Mouse (Mus musculus) MN1 (cell line): ENCODE data around the gene Coq3.

Experiments
- DNase-seq: peaks from one replicate; pipeline ENCODE4 v3.0.0-alpha.2; 2016; ENCODE audit warnings: low spot score

Gene Coq3

GRCm38 (mm10) chr4:21879565-21880220, at the start of gene Coq3:
Gene Coq3, plus strand, starts transcription at chr4:21879673.
- DNase-seq: peak; percentile 85

- no peak for DNase-seq
Observed at GRCm38 (mm10) chr4:21832844-21833243, 46.6 kb upstream of the Coq3 start.

GRCm38 (mm10) chr4:21847481-21848286, 31.8 kb upstream of the Coq3 start, which contains the start of gene Pnisr:
Gene Pnisr, plus strand, starts transcription at chr4:21847583.
- peak; percentile 96 for DNase-seq

GRCm38 (mm10) chr4:21848287-21848630, 31.2 kb upstream of the Coq3 start:
- DNase-seq: peak; percentile 90

DNA sequence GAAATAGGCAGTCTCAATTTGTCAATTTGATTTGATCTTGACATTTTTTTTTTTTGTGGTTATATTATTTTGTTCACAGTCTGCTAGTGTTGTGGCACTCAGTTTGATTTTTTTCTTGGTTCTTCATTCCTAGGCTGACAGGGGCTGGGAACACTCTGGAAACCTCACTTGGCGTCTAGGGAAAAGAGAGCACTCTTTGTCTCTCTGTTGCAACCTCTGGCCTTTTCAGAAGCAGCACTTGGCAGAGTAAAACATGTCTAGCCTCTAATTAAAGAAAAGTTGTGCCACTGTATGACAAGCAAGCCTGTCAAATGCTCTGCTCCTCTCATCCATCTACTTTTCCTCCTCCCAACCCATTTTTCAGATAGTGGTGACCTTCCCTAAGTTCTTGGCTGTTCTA, 22.0 kb upstream of the Coq3 start:
- no peak for DNase-seq

DNA sequence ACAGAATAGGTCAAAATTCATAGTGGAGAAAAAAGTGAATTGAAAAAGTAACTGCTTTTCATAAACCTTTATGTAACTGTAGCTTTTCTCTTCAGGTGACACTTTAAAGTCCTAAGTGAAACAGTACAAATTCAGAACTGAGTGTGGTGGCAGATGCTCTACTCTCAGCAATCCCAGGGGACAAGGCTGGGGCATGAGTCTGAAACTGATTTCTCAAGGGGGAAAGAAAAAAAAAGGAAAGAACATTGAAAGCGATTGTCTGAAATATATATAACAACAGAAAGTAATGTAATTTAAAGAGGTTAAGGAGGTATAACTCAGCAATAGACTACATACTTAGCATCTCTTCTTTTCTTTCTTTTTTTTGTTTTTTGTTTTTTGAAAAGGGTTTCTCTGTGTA, 14.2 kb upstream of the Coq3 start:
- no peak for DNase-seq

GRCm38 (mm10) chr4:21878776-21879175, 697 bp upstream of the Coq3 start:
- no peak for DNase-seq

DNA sequence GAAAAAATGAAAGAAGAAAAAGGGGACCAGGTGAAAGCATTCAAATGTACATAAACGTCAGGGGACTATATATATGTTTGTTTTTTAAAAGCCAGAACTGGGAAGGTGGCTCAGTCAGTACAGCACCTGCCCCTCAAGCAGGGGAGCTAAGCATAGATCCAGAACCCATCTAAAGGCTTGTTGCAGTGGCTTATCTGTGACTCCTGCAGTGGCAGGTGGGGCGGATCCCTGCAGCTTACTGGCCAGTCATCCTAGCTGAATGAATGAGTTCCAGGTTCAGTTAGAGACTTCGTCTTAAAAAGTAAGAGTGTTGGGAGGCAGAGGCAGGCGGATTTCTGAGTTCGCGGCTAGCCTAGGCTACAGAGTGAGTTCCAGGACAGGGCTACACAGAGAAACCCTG, 3.3 kb downstream of the Coq3 start:
- DNase-seq: no peak

GRCm38 (mm10) chr4:21885831-21886230, 6.4 kb downstream of the Coq3 start:
- peak; percentile 9 for DNase-seq

GRCm38 (mm10) chr4:21930971-21931771, 51.7 kb downstream of the Coq3 start, which contains the start of gene Faxc:
Gene Faxc, plus strand, starts transcription at chr4:21931329.
- peak; percentile 71 for DNase-seq

DNA sequence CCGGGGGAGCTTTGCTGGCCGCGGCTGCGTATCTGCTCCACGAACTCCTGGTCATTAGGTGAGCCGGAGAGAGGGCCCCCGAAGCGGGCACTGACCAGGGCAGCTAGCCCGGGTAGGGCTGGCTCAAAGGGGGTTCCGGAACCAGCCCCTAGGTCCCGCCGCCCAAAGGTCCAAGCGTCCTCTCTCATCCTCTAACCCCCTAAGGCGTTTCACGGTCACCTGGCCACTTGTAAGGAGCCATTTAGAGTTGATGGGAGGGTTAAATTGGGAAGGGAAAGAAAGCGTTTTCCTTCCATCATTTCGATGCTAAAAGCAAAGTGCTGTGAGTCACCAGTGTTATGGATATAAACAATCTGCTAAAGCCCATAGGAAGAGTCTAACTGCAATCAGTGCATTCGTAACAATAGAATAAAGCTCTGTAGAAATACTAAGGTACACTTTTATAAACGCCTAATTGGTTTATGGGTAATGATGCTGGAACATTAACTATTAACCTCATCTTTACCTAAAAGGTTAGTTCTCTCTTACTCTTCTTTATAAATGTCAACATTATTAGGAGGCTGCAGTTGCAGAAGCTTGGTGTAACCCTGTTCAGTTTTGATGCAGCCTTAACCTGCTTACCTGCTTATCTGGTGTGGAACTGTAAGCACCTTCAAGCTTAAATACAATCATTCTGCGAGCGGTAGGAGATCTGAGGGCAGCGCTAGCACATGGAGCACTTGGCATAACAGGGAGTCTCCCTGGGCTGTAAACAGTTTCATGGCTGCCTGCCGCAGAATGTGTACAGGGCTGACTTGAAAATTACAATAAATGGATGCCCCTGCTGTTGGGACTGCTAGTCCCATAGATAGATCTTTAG, 52.5 kb downstream of the Coq3 start:
- no peak for DNase-seq

DNA sequence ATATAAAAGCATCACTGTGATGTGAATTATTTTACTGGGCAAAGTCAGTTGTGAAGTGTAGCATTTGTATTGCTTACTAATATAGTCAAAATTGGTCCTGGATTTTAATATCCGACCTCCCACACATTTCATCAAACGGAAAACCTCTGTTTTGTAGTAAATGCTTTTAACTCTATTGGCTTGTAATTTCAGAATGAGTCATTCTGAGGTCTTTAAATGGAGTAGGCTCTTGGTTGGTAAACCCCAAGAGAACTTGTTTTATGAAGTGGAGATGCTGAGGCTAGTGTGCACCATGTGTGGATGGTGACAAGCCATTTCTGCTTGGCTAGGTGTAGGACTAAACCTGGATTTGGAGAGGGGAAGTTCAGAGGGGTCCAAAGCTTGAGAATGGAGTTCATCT, 55.9 kb downstream of the Coq3 start:
- DNase-seq: no peak

DNA sequence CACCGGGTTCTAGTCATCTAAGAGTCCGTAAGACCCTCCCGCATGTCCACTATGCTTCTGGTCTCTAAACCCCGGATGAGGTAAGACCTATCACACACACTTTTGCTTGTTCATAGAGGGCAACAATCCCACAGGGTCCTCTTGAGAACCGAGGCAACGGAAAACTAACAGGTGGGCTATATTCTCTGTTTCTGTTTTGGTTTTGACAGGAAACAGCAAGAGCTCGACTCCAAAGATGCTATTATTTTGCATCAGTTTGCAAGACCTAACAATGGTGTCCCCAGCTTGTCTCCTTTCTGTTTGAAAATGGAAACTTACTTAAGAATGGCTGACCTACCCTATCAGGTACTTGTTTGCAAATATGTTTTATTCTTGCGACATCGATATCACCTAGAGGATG, 57.0 kb downstream of the Coq3 start:
- no peak for DNase-seq

DNA sequence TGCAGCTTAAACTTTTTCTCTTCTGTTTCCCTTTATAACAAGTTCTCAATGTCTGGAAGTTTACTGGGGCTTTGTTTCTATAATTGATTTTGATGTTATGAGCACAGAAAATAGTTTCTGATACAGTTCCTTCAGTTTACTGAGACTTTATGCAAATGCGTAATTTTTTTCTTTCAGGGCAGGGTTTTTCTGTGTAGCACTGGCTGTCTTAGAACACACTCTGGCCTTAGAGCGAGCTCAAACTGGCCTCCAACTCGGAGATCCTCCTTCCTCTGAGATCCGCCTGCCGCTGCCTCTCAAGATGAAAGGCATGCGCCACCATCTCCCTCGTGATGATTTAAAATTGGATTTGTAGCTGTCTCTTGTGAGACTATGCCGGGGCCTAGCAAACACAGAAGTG, 58.4 kb downstream of the Coq3 start:
- no peak for DNase-seq

DNA sequence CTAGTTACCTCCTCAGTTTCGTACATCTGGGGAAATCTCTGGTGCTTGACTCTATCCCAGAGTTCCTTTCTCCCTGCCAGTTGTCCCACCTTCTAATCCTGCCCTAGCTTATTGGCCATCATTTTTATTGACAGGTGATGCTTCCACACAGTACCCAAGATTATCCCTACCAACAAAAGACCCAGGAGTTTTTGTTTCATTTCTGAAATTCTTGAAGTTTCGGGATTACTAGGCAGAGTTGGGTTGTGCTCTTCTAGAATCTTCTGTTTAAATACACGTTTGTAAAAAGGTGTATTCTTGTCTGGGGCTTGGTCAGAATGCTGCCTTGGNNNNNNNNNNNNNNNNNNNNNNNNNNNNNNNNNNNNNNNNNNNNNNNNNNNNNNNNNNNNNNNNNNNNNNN, 65.2 kb downstream of the Coq3 start:
- no peak for DNase-seq

DNA sequence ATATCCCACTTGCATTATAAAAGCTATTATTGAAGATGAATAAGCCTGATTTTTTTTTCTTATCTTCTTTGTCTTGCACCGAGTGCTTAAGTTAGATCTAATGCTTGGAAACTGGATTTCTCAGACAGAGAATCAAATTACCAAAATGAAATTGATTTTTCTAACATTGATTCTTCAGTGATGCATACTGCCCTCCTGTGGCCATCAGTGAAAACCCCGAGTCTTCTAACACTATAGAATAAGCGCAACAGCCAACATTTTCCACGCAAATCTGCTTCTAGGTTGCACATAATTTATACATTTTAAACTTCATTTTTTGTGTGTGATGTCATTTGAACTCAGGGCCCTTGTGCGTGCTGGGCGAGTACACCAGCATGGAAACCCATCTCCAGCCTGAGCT, 72.0 kb downstream of the Coq3 start:
- peak; percentile 24 for DNase-seq

GRCm38 (mm10) chr4:21952255-21952654, 72.8 kb downstream of the Coq3 start:
- no peak for DNase-seq

DNA sequence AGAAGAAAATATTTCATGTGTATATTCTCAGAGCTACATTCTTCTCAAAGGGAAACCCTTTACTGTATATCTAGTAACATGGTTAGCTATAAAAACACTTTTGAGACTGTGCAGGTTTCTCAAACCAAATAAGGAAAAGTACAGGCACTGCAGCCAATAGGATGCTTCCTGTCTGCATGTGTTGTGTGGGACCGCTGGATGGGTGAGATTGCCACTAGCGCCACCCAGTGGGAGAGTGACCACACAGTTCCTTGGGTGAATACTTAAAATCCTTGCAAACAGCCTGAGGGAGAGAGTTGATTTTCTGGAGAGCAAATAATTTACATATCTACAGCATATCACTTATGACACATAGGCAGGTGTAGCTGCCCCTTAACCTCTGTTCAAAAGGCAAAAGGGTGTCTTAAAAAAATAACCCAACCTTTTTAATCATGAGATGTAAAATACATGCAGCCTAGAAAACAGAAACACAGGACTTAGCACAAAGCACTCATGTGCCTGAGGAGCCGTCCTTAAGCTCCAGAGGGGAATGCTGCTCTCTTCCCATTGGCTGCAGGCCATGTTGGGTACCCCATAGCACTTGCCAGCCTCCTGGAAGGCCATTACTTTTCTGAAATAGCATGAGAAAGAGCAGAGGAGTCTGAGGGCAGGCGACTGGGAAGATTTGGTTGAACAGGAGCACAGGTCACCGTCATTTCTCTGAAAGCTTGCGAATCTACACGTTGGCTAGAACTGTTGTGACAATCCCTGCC, 78.3 kb downstream of the Coq3 start:
- peak; percentile 41 for DNase-seq
